Mouse (Mus musculus): ENCODE data around the gene Ggnbp2. TPM values are rescaled to one million over a fixed set of nuclear protein-coding genes. Genes with fewer than 3 reads are reported as not detected.
A peak's percentile ranks its signal among the peaks of the same experiment; 100 is the strongest.
"Not testable (repeated sequence)": the region's sequence is repeated elsewhere in the genome, so short reads cannot be mapped to it uniquely, and the experiment has no call there.

The Ggnbp2 gene
- polyA plus RNA-seq, 1 experiment from 2014 or later = 68.0 TPM

DNA sequence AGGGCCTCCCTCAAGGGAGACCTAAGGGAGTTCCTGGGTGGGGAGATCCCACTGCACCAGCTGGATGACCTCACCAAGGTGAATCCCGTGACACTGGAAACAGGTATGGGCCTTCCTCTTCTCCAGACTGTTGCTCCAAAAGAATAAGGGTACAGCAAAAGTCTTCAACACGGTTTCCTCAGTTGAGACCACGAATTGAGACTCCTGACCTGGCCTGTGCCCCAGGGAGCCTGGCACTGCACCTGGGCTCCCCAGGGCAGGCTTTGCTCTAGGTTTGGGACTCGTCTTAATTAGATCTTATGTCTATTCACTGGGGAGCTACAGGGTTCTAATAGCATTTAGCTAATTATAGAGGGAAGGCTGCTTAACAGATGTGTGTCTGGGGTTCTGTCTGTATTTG, 14.6 kb upstream of the Ggnbp2 start:
- Histone ChIP-seq H3K27me3 (ENCODE audit: control insufficient read depth, insufficient read depth, low read length) (no peaks in the 10 kb centered on the region), H3K9ac (replicated peaks; ENCODE audit: low read depth, low read length) (no peak overlapping the region), H3K27ac (ENCODE audit: low read length) (no peak overlapping the region), H3K4me1 (ENCODE audit: control insufficient read depth, insufficient read depth, low read length) (peaks cover 6% of the 10 kb centered on the region; the same call in 1 of the 2 replicates), H3K4me3 (ENCODE audit: low read depth, low read length) (no peak overlapping the region), H3K4me2 (replicated peaks; ENCODE audit: low read depth, low read length) (no peak overlapping the region), H3K9me3 (ENCODE audit: control insufficient read depth, low read depth, low read length) (no peaks in the 10 kb centered on the region), H3K36me3 (ENCODE audit: control insufficient read depth, insufficient read depth, low read length) (peaks cover 26% of the 10 kb centered on the region; the same call in 1 of the 2 replicates)
- WGBS = 91% methylated on average over 4 of the region's 4 CpGs
- no peak for ATAC-seq (ENCODE audit: insufficient number of reproducible peaks, insufficient read depth, low FRiP score, low read depth)

DNA sequence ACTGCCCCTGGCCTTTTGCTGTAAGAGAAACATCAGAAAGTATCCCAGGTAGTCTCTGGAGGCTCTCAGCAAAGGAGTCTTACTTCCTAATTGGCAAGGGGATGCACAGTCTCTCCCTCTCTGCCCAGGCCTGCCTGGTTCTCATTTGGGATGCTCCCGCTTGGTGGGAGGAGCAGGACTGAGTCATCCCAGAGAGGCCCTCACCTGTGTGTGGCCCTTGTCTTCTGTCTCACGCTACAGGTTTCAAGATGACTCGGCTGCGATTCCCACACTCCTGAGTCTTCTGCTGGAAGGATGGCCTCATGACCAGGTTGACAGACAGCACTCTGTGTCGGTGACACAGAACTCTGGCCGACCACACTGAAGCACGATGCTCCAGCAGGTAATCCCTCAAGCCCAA, 11.7 kb upstream of the Ggnbp2 start:
- ATAC-seq (ENCODE audit: insufficient number of reproducible peaks, insufficient read depth, low FRiP score, low read depth) = no peak
- Histone ChIP-seq H3K4me1 (ENCODE audit: control insufficient read depth, insufficient read depth, low read length) (peaks cover 12% of the 10 kb centered on the region; the same call in 1 of the 2 replicates), H3K9me3 (ENCODE audit: control insufficient read depth, low read depth, low read length) (no peaks in the 10 kb centered on the region), H3K4me3 (ENCODE audit: low read depth, low read length) (no peak overlapping the region), H3K9ac (replicated peaks; ENCODE audit: low read depth, low read length) (no peak overlapping the region), H3K36me3 (ENCODE audit: control insufficient read depth, insufficient read depth, low read length) (peaks cover 19% of the 10 kb centered on the region; the same call in 1 of the 2 replicates), H3K27ac (ENCODE audit: low read length) (no peak overlapping the region), H3K27me3 (ENCODE audit: control insufficient read depth, insufficient read depth, low read length) (no peaks in the 10 kb centered on the region), H3K4me2 (replicated peaks; ENCODE audit: low read depth, low read length) (no peak overlapping the region)
- 92% methylated on average over 7 of the region's 7 CpGs for WGBS

GRCm38 (mm10) chr11:84880971-84881370, 10.4 kb upstream of the Ggnbp2 start:
- H3K27me3 ChIP-seq (ENCODE audit: control insufficient read depth, insufficient read depth, low read length) = no peaks in the 10 kb centered on the region
- peak overlapping the region; percentile 88 for H3K4me2 ChIP-seq (replicated peaks; ENCODE audit: low read depth, low read length)
- peak overlapping the region; percentile 93 for H3K27ac ChIP-seq (ENCODE audit: low read length)
- no peaks in the 10 kb centered on the region for H3K9me3 ChIP-seq (ENCODE audit: control insufficient read depth, low read depth, low read length)
- whole genome bisulfite sequencing = 47% methylated on average over 9 of the region's 9 CpGs
- H3K36me3 ChIP-seq (ENCODE audit: control insufficient read depth, insufficient read depth, low read length) = peaks cover 12% of the 10 kb centered on the region; the same call in 1 of the 2 replicates
- peak overlapping the region; percentile 74 for H3K9ac ChIP-seq (replicated peaks; ENCODE audit: low read depth, low read length)
- peak; percentile 15; the same call in 1 of the 2 replicates for ATAC-seq (ENCODE audit: insufficient number of reproducible peaks, insufficient read depth, low FRiP score, low read depth)
- H3K4me1 ChIP-seq (ENCODE audit: control insufficient read depth, insufficient read depth, low read length) = peaks cover 12% of the 10 kb centered on the region; the same call in 1 of the 2 replicates
- H3K4me3 ChIP-seq (ENCODE audit: low read depth, low read length) = peak overlapping the region; percentile 87

GRCm38 (mm10) chr11:84880465-84880961, 9.9 kb upstream of the Ggnbp2 start:
- ATAC-seq (ENCODE audit: insufficient number of reproducible peaks, insufficient read depth, low FRiP score, low read depth) = peak; percentile 59
- Histone ChIP-seq H3K27ac (ENCODE audit: low read length) (peak overlapping the region; percentile 93), H3K9me3 (ENCODE audit: control insufficient read depth, low read depth, low read length) (no peaks in the 10 kb centered on the region), H3K4me2 (replicated peaks; ENCODE audit: low read depth, low read length) (peak overlapping the region; percentile 88), H3K27me3 (ENCODE audit: control insufficient read depth, insufficient read depth, low read length) (no peaks in the 10 kb centered on the region), H3K36me3 (ENCODE audit: control insufficient read depth, insufficient read depth, low read length) (peaks cover 10% of the 10 kb centered on the region; the same call in 1 of the 2 replicates), H3K9ac (replicated peaks; ENCODE audit: low read depth, low read length) (peak overlapping the region; percentile 74), H3K4me1 (ENCODE audit: control insufficient read depth, insufficient read depth, low read length) (peaks cover 12% of the 10 kb centered on the region; the same call in 1 of the 2 replicates), H3K4me3 (ENCODE audit: low read depth, low read length) (peak overlapping the region; percentile 87)
- under 1% methylated on average over 24 of the region's 24 CpGs for WGBS

DNA sequence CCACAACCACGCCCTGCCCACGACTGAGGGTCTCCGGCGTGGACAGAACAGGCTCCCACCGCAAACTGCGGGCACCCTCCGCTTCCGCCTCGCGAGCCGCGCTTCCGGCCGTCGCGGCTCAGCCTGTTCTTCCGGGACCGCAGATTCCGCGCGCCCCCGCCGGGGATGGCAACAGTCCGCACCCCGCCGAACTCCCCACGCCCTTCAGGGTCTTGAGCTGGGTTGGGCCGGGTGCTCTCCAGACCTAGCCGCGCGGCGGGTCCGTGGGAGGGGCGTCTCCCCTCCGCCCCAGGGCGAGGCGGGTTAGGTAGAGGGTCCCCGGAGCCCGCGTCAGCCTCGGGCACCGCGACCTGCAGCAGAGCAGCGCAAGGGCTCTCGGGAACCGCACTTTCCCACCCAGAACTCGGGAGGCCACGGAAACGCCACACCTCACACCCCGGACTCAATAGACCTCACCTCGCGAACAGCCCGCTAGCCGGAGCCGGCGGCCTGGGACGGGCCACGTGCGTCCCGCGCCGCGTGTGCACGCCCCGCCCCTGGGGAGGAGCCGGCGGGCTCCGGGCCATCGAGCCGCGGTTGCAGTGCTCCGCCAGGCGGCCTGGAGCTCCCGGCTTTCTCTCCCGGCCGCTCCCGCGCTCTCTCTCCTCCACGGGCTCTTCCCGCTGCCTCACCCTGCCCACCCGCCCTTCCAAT, 9.3 kb upstream of the Ggnbp2 start, which contains the start of the genes Myo19 and Pigw:
TSS of gene Myo19 (plus strand) at position 377 of the 693 bp plus-strand sequence.
TSS of gene Pigw (minus strand) at position 514 of the 693 bp plus-strand sequence.
- WGBS = under 1% methylated on average over 72 of the region's 81 CpGs

DNA sequence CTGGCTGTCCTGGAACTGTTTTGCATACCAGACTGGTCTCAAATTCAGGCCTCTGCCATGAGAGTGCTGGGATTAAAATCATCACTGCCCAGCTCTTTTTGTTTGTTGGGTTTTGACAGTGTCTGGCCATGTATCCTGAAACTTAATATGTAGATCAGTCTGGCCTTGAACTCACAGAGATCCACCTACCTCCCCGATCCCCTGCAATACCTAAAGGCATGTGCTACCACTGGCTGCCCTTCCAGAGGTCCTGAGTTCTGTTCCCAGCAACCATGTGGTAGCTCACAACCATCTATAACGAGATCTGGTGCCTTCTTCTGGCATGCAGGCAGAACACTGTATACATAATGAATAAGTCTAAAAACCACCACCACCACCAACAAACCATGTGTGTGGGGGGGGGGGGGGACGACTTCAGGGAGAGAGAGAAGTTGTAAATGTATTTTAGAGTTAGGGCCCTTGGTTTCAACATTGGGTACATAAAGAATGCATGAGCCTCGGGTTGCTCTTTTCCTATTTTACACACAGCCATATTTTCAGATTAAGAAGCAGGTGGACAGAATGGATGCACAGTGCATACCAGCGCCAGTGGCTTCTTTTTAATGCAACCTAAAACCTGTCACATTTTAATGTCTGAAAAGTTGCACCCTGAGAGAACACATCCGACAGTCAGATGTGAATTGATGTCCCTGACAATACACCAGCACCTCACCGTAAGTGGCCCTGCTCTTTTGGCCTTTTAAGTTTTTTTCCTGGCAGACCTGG, 8.6 kb upstream of the Ggnbp2 start:
- Histone ChIP-seq H3K9me3 (ENCODE audit: control insufficient read depth, low read depth, low read length) (no peaks in the 10 kb centered on the region), H3K36me3 (ENCODE audit: control insufficient read depth, insufficient read depth, low read length) (0 out of 2 replicates have a peak, but pooled peaks cover 4% of the 10 kb centered on the region), H3K27ac (ENCODE audit: low read length) (peak overlapping the region; percentile 93), H3K27me3 (ENCODE audit: control insufficient read depth, insufficient read depth, low read length) (no peaks in the 10 kb centered on the region), H3K9ac (replicated peaks; ENCODE audit: low read depth, low read length) (peak overlapping the region; percentile 74), H3K4me2 (replicated peaks; ENCODE audit: low read depth, low read length) (peak overlapping the region; percentile 88), H3K4me1 (ENCODE audit: control insufficient read depth, insufficient read depth, low read length) (peaks cover 12% of the 10 kb centered on the region; the same call in 1 of the 2 replicates), H3K4me3 (ENCODE audit: low read depth, low read length) (peak overlapping the region; percentile 87)
- 23% methylated on average over 7 of the region's 7 CpGs for WGBS
- ATAC-seq (ENCODE audit: insufficient number of reproducible peaks, insufficient read depth, low FRiP score, low read depth) = no peak

More for the DNA sequence above, 9.3 kb upstream of the Ggnbp2 start, which contains the start of the genes Myo19 and Pigw:
- Histone ChIP-seq H3K4me1 (ENCODE audit: control insufficient read depth, insufficient read depth, low read length) (peaks cover 12% of the 10 kb centered on the region; the same call in 1 of the 2 replicates), H3K9me3 (ENCODE audit: control insufficient read depth, low read depth, low read length) (no peaks in the 10 kb centered on the region), H3K27me3 (ENCODE audit: control insufficient read depth, insufficient read depth, low read length) (no peaks in the 10 kb centered on the region), H3K27ac (ENCODE audit: low read length) (peak within 1 kb of the TSS; percentile 93), H3K4me2 (replicated peaks; ENCODE audit: low read depth, low read length) (peak within 1 kb of the TSS; percentile 88), H3K36me3 (ENCODE audit: control insufficient read depth, insufficient read depth, low read length) (peaks cover 4% of the 10 kb centered on the region; the same call in 1 of the 2 replicates), H3K4me3 (ENCODE audit: low read depth, low read length) (peak within 1 kb of the TSS; percentile 87), H3K9ac (replicated peaks; ENCODE audit: low read depth, low read length) (peak within 1 kb of the TSS; percentile 74)
- peak; percentile 94 for ATAC-seq (ENCODE audit: insufficient number of reproducible peaks, insufficient read depth, low FRiP score, low read depth)

GRCm38 (mm10) chr11:84876020-84876419, 5.4 kb upstream of the Ggnbp2 start:
- no CpG with 5 or more reads among the region's 1 CpGs for WGBS

More at GRCm38 (mm10) chr11:84876020-84876419, 5.4 kb upstream of the Ggnbp2 start:
- not testable (repeated sequence) for H3K9me3 ChIP-seq (ENCODE audit: control insufficient read depth, low read depth, low read length); H3K4me3 ChIP-seq (ENCODE audit: low read depth, low read length); H3K9ac ChIP-seq (replicated peaks; ENCODE audit: low read depth, low read length); H3K4me2 ChIP-seq (replicated peaks; ENCODE audit: low read depth, low read length); H3K36me3 ChIP-seq (ENCODE audit: control insufficient read depth, insufficient read depth, low read length); ATAC-seq (ENCODE audit: insufficient number of reproducible peaks, insufficient read depth, low FRiP score, low read depth); H3K27ac ChIP-seq (ENCODE audit: low read length); H3K27me3 ChIP-seq (ENCODE audit: control insufficient read depth, insufficient read depth, low read length); H3K4me1 ChIP-seq (ENCODE audit: control insufficient read depth, insufficient read depth, low read length)
